Mouse (Mus musculus) kidney, postnatal 0 days (tissue): ENCODE results near the gene Rin2. TPM values are rescaled to one million over a fixed set of nuclear protein-coding genes. Genes with fewer than 3 reads are reported as not detected.
A peak's percentile ranks its signal among the peaks of the same experiment; 100 is the strongest.
"Not testable (repeated sequence)": the region's sequence is repeated elsewhere in the genome, so short reads cannot be mapped to it uniquely, and the experiment has no call there.

ENCODE experiments used
- ATAC-seq: fragments of 200-750 bp; cut with Nextera tagmentation; replicated peaks from 2 replicates; pipeline ENCODE4 v1.8.0; 2017; ENCODE audit warnings: low read depth, moderate number of reproducible peaks, moderate TSS enrichment, moderate library complexity; ENCODE audit not compliant: low FRiP score
- DNase-seq: peaks from one replicate; pipeline ENCODE4 v3.0.0-alpha.2; 2016; ENCODE audit warnings: low spot score
- H3K27ac ChIP-seq: fragments of 300-500 bp; sonication (generic); 2 replicates; pipeline ENCODE4 v1.5.1; 2014; ENCODE audit warnings: mild to moderate bottlenecking
- H3K27me3 ChIP-seq: fragments of 300-500 bp; sonication (generic); 2 replicates; pipeline ENCODE4 v1.6.1; 2014; ENCODE audit warnings: low read length, mixed read lengths; ENCODE audit not compliant: insufficient read depth
- H3K36me3 ChIP-seq: fragments of 300-500 bp; sonication (generic); 2 replicates; pipeline ENCODE4 v1.6.1; 2014; ENCODE audit warnings: low read length, mixed read lengths; ENCODE audit not compliant: insufficient read depth
- H3K4me1 ChIP-seq: fragments of 300-500 bp; sonication (generic); replicated peaks from 2 replicates; pipeline ENCODE4 v1.6.1; 2014; ENCODE audit warnings: antibody characterized with exemption, low read length, mixed read lengths; ENCODE audit not compliant: insufficient read depth
- H3K4me2 ChIP-seq: fragments of 300-500 bp; sonication (generic); 2 replicates; pipeline ENCODE4 v1.6.1; 2014; ENCODE audit warnings: mild to moderate bottlenecking, low read length, moderate library complexity, mixed read lengths
- H3K4me3 ChIP-seq: fragments of 300-500 bp; sonication (generic); replicated peaks from 2 replicates; pipeline ENCODE4 v1.5.1; 2014; ENCODE audit warnings: low read depth, low read length
- H3K9ac ChIP-seq: fragments of 300-500 bp; sonication (generic); 2 replicates; pipeline ENCODE4 v1.6.1; 2014; ENCODE audit warnings: low read depth, low read length
- H3K9me3 ChIP-seq: fragments of 300-500 bp; sonication (generic); replicated peaks from 2 replicates; pipeline ENCODE4 v1.6.1; 2016; ENCODE audit warnings: low read length, inconsistent platforms, mixed read lengths
- CTCF ChIP-seq: IDR thresholded peaks from 2 replicates; pipeline ENCODE4 v1.5.1; 2016; ENCODE audit warnings: antibody characterized with exemption, low read depth, mild to moderate bottlenecking, moderate library complexity
- WGBS: fragments of 180-500 bp; shearing (Covaris S2); extraction: QIAGEN DNeasy Blood & Tissue Kit; methylation state at CpG from one replicate; pipeline ENCODE4 v1.1.7; 2014; 5-methylcytosine and 5-hydroxymethylcytosine counted together
- polyA plus RNA-seq: library from polyadenylated mRNA; unstranded; fragments of >200 nt; fragmentation: Nextera tagmentation; extraction: Ambion mirVana; gene quantifications from 2 replicates; pipeline ENCODE4 v1.2.1, GENCODE M21; 2015

The Rin2 gene
- polyA plus RNA-seq, 1 experiment from 2014 or later = 23.8 TPM

- peak; percentile 61 for TF ChIP-seq CTCF
- Histone ChIP-seq H3K9me3 (no peaks in the 10 kb centered on the region), H3K27me3 (no peaks in the 10 kb centered on the region), H3K4me3 (no peak overlapping the region), H3K36me3 (0 out of 2 replicates have a peak, but pooled peaks cover 29% of the 10 kb centered on the region), H3K4me1 (peaks cover 15% of the 10 kb centered on the region; the same call in 1 of the 2 replicates), H3K27ac (peak overlapping the region; percentile 74), H3K4me2 (no peak overlapping the region), H3K9ac (no peak overlapping the region)
- peak; percentile 75; the same call in 1 of the 2 replicates for ATAC-seq
- DNase-seq = peak; percentile 79
- 44% methylated on average over 14 of the region's 14 CpGs for WGBS
Observed at GRCm38 (mm10) chr2:145887937-145888765, 213.1 kb downstream of the Rin2 start.

- H3K9ac ChIP-seq = no peak overlapping the region
- H3K4me2 ChIP-seq = no peak overlapping the region
- peak overlapping the region; percentile 74 for H3K27ac ChIP-seq
- H3K36me3 ChIP-seq = 0 out of 2 replicates have a peak, but pooled peaks cover 25% of the 10 kb centered on the region
- no peak overlapping the region for H3K4me3 ChIP-seq
- peaks cover 15% of the 10 kb centered on the region; the same call in 1 of the 2 replicates for H3K4me1 ChIP-seq
- ATAC-seq (no peak), DNase-seq (no peak)
- no peaks in the 10 kb centered on the region for H3K27me3 ChIP-seq
- no peak for TF ChIP-seq CTCF
- H3K9me3 ChIP-seq = no peaks in the 10 kb centered on the region
- 42% methylated on average over 6 of the region's 6 CpGs for WGBS
Observed at GRCm38 (mm10) chr2:145888766-145889480, 213.9 kb downstream of the Rin2 start.

GRCm38 (mm10) chr2:145890571-145890970 is 215.6 kb downstream of the Rin2 start:
- no peak for TF ChIP-seq CTCF
- Histone ChIP-seq H3K9ac (no peak overlapping the region), H3K27ac (no peak overlapping the region), H3K36me3 (0 out of 2 replicates have a peak, but pooled peaks cover 14% of the 10 kb centered on the region), H3K4me2 (no peak overlapping the region), H3K4me3 (no peak overlapping the region), H3K9me3 (no peaks in the 10 kb centered on the region), H3K4me1 (peaks cover 6% of the 10 kb centered on the region; the same call in 1 of the 2 replicates), H3K27me3 (no peaks in the 10 kb centered on the region)
- ATAC-seq (no peak), DNase-seq (no peak)
- WGBS = 81% methylated on average over 2 of the region's 2 CpGs

GRCm38 (mm10) chr2:145893756-145894155 is 218.7 kb downstream of the Rin2 start:
- Histone ChIP-seq H3K36me3 (no peaks in the 10 kb centered on the region), H3K27ac (no peak overlapping the region), H3K27me3 (no peaks in the 10 kb centered on the region), H3K4me2 (no peak overlapping the region), H3K4me1 (peaks cover 2% of the 10 kb centered on the region; the same call in 1 of the 2 replicates), H3K4me3 (no peak overlapping the region), H3K9ac (no peak overlapping the region), H3K9me3 (no peaks in the 10 kb centered on the region)
- no peak for DNase-seq
- no peak for ATAC-seq
- over 99% methylated on average over 6 of the region's 6 CpGs for WGBS
- no peak for TF ChIP-seq CTCF

GRCm38 (mm10) chr2:145898106-145898505 is 223.1 kb downstream of the Rin2 start:
- 59% methylated on average over 9 of the region's 9 CpGs for WGBS
- no peak overlapping the region for H3K4me2 ChIP-seq

GRCm38 (mm10) chr2:145900318-145900717 is 225.3 kb downstream of the Rin2 start:
- H3K36me3 ChIP-seq, ATAC-seq, H3K27ac ChIP-seq, H3K27me3 ChIP-seq, H3K9ac ChIP-seq, H3K9me3 ChIP-seq, H3K4me3 ChIP-seq, H3K4me2 ChIP-seq, DNase-seq: not testable (repeated sequence)
- peaks cover 12% of the 10 kb centered on the region for H3K4me1 ChIP-seq
- WGBS = 68% methylated on average over 6 of the region's 8 CpGs

More at GRCm38 (mm10) chr2:145898106-145898505, 223.1 kb downstream of the Rin2 start:
- no peak for TF ChIP-seq CTCF
- no peak overlapping the region for H3K9ac ChIP-seq
- no peaks in the 10 kb centered on the region for H3K9me3 ChIP-seq
- H3K4me1 ChIP-seq = no peaks in the 10 kb centered on the region
- H3K36me3 ChIP-seq = no peaks in the 10 kb centered on the region
- no peak overlapping the region for H3K4me3 ChIP-seq
- no peak for DNase-seq
- H3K27ac ChIP-seq = no peak overlapping the region
- H3K27me3 ChIP-seq = no peaks in the 10 kb centered on the region
- no peak for ATAC-seq
